Mouse (Mus musculus): ENCODE measurements around the gene Cd163. TPM values are rescaled to one million over a fixed set of nuclear protein-coding genes. Genes with fewer than 3 reads are reported as not detected.

Gene Cd163
- polyA plus RNA-seq, 1 experiment from 2014 or later, result 1.6 TPM

DNA sequence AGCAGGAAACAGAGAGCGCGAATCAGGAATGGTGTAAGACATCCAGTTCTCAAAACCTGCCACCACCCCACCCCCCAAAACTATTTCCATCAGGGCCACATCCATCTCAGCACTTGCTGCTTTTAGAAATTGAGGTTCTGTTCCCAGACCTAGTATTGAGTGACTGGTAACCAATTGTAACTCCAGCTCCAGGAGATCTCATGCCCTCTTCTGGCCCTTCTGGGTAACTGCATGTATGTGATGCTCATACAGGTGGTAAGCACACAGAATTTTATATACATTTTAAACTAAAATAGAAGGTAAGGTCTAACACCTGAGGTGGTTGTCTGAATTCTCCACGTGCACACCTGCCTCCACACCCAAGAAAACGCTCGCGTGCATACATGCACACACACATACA lies 42.2 kb downstream of the Cd163 start:
- no peak for DNase-seq (ENCODE audit: low spot score)
- Histone ChIP-seq H3K36me3 (ENCODE audit: control insufficient read depth, insufficient read depth, low read length) (no peaks in the 10 kb centered on the region), H3K27ac (replicated peaks) (no peak overlapping the region), H3K4me2 (replicated peaks; ENCODE audit: low read depth) (no peak overlapping the region), H3K9ac (ENCODE audit: low read length) (no peak overlapping the region), H3K4me1 (replicated peaks; ENCODE audit: control insufficient read depth, insufficient read depth) (no peaks in the 10 kb centered on the region), H3K4me3 (ENCODE audit: low read depth, low read length) (no peak overlapping the region), H3K9me3 (ENCODE audit: control insufficient read depth, low read length) (no peaks in the 10 kb centered on the region), H3K27me3 (ENCODE audit: control insufficient read depth, insufficient read depth, low read length) (no peaks in the 10 kb centered on the region)
- ATAC-seq (ENCODE audit: low FRiP score, low TSS enrichment), result no peak
- 80% methylated on average over 6 of the region's 6 CpGs for WGBS
- TF ChIP-seq EP300 (optimal IDR thresholded peaks at IDR 0.05), result no peak
- peak; percentile 31; the same call in 1 of the 2 replicates for TF ChIP-seq CTCF (IDR thresholded peaks at IDR 0.05; ENCODE audit: low read depth)

DNA sequence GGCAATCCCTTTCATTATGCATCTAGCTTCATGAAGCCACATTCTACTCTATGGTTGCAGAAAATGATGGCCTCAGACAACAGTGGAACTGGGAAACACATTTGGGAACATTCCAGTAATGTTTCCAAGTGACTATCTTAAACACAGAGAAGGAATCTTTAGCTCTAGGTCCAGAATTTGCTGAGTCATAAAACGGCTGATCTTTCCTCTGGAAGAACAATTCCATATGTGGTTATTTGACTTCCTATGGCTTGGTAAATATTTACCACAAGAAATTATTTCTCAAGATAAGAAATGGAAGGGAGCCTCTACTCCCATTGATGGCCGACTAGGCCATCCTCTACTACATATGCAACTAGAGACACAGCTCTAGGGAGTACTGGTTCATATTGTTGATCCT lies 48.8 kb downstream of the Cd163 start:
- TF ChIP-seq EP300 (optimal IDR thresholded peaks at IDR 0.05) (no peak), CTCF (IDR thresholded peaks at IDR 0.05; ENCODE audit: low read depth) (no peak)
- no peaks in the 10 kb centered on the region for H3K9me3 ChIP-seq (ENCODE audit: control insufficient read depth, low read length)
- no peak overlapping the region for H3K27ac ChIP-seq (replicated peaks)
- DNase-seq (ENCODE audit: low spot score), result no peak
- H3K36me3 ChIP-seq (ENCODE audit: control insufficient read depth, insufficient read depth, low read length), result no peaks in the 10 kb centered on the region
- H3K4me1 ChIP-seq (replicated peaks; ENCODE audit: control insufficient read depth, insufficient read depth), result no peaks in the 10 kb centered on the region
- no peak overlapping the region for H3K9ac ChIP-seq (ENCODE audit: low read length)
- no peak overlapping the region for H3K4me3 ChIP-seq (ENCODE audit: low read depth, low read length)
- 58% methylated on average over 2 of the region's 2 CpGs for WGBS
- H3K27me3 ChIP-seq (ENCODE audit: control insufficient read depth, insufficient read depth, low read length), result no peaks in the 10 kb centered on the region
- no peak overlapping the region for H3K4me2 ChIP-seq (replicated peaks; ENCODE audit: low read depth)
- no peak for ATAC-seq (ENCODE audit: low FRiP score, low TSS enrichment)

DNA sequence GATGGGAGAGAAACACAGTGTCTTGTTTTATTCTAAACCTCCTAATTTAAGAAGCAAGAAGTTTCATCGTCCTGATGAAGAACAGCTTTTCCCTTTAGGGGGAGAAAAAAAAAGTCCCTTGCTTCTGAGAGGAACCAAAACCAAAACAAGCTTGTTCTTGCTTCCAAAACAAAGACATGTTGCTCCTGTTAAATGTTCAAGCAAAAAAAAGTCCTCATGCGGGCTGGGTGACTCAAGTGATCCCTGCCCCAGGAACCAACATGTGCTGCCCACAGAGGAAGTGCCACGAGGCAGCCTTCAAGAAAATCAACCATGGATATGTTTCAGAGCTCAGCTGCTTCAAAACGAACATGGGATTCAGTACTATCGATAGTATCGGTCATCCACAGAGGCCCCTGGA lies 54.5 kb downstream of the Cd163 start:
- Histone ChIP-seq H3K36me3 (ENCODE audit: control insufficient read depth, insufficient read depth, low read length) (no peaks in the 10 kb centered on the region), H3K9me3 (ENCODE audit: control insufficient read depth, low read length) (no peaks in the 10 kb centered on the region), H3K9ac (ENCODE audit: low read length) (no peak overlapping the region), H3K4me2 (replicated peaks; ENCODE audit: low read depth) (no peak overlapping the region), H3K4me1 (replicated peaks; ENCODE audit: control insufficient read depth, insufficient read depth) (no peaks in the 10 kb centered on the region), H3K27ac (replicated peaks) (no peak overlapping the region), H3K27me3 (ENCODE audit: control insufficient read depth, insufficient read depth, low read length) (no peaks in the 10 kb centered on the region), H3K4me3 (ENCODE audit: low read depth, low read length) (no peak overlapping the region)
- 81% methylated on average over 6 of the region's 6 CpGs for WGBS
- ATAC-seq (ENCODE audit: low FRiP score, low TSS enrichment) (no peak), DNase-seq (ENCODE audit: low spot score) (no peak)
- TF ChIP-seq CTCF (IDR thresholded peaks at IDR 0.05; ENCODE audit: low read depth), result no peak
- TF ChIP-seq EP300 (optimal IDR thresholded peaks at IDR 0.05), result no peak

DNA sequence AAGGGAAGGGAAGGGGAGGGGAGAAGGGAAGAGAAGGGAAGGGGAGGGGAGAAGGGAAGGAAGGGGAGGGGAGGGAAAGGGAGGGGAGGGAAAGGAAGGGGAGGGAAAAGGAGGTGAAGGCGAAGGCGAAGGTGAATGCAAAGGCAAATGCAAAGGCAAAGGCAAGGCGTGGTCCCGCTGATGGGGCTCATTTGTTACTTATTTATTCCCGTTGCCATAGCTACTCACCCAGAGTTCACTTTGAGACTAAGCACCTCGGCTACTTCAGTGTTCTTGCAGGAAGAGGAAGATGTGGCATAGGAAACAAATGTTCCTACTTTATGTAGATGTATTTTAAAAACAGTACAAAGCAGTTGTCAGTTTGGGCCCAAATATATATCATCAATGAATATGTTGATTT lies 56.1 kb downstream of the Cd163 start:
- WGBS, result 48% methylated on average over 6 of the region's 6 CpGs

DNA sequence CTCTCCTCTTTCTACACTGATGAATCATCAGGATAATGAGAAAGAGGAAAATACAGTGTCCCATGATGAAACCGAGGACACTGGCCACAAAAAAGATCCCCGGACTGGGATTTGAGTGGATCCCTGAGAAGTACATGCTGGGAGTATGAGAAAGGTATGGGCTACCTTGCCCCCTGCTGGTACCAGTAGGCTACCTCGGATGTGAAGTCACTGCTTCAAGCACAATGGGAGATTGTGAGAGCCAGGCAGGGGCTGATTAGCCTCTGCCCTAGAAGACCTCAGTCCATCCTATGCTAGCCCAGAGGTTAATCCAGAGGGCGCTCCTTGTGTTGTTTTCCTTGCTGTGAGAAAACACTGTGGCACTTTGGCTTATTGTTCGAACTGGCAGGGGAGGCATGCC lies 59.9 kb downstream of the Cd163 start:
- no peak for TF ChIP-seq EP300 (optimal IDR thresholded peaks at IDR 0.05)
- TF ChIP-seq CTCF (IDR thresholded peaks at IDR 0.05; ENCODE audit: low read depth), result peak; percentile 29; the same call in 1 of the 2 replicates
- Histone ChIP-seq H3K27ac (replicated peaks) (no peak overlapping the region), H3K4me1 (replicated peaks; ENCODE audit: control insufficient read depth, insufficient read depth) (no peaks in the 10 kb centered on the region), H3K9ac (ENCODE audit: low read length) (no peak overlapping the region), H3K4me3 (ENCODE audit: low read depth, low read length) (no peak overlapping the region), H3K4me2 (replicated peaks; ENCODE audit: low read depth) (no peak overlapping the region), H3K9me3 (ENCODE audit: control insufficient read depth, low read length) (no peaks in the 10 kb centered on the region), H3K36me3 (ENCODE audit: control insufficient read depth, insufficient read depth, low read length) (no peaks in the 10 kb centered on the region), H3K27me3 (ENCODE audit: control insufficient read depth, insufficient read depth, low read length) (no peaks in the 10 kb centered on the region)
- 56% methylated on average over 5 of the region's 5 CpGs for WGBS
- DNase-seq (ENCODE audit: low spot score) (no peak), ATAC-seq (ENCODE audit: low FRiP score, low TSS enrichment) (no peak)

More for the DNA sequence above, 56.1 kb downstream of the Cd163 start:
- Histone ChIP-seq H3K9me3 (ENCODE audit: control insufficient read depth, low read length) (no peaks in the 10 kb centered on the region), H3K27me3 (ENCODE audit: control insufficient read depth, insufficient read depth, low read length) (no peaks in the 10 kb centered on the region), H3K4me1 (replicated peaks; ENCODE audit: control insufficient read depth, insufficient read depth) (no peaks in the 10 kb centered on the region), H3K4me2 (replicated peaks; ENCODE audit: low read depth) (no peak overlapping the region), H3K4me3 (ENCODE audit: low read depth, low read length) (no peak overlapping the region), H3K36me3 (ENCODE audit: control insufficient read depth, insufficient read depth, low read length) (no peaks in the 10 kb centered on the region), H3K27ac (replicated peaks) (no peak overlapping the region), H3K9ac (ENCODE audit: low read length) (no peak overlapping the region)
- ATAC-seq (ENCODE audit: low FRiP score, low TSS enrichment) (no peak), DNase-seq (ENCODE audit: low spot score) (no peak)
- no peak for TF ChIP-seq EP300 (optimal IDR thresholded peaks at IDR 0.05)

DNA sequence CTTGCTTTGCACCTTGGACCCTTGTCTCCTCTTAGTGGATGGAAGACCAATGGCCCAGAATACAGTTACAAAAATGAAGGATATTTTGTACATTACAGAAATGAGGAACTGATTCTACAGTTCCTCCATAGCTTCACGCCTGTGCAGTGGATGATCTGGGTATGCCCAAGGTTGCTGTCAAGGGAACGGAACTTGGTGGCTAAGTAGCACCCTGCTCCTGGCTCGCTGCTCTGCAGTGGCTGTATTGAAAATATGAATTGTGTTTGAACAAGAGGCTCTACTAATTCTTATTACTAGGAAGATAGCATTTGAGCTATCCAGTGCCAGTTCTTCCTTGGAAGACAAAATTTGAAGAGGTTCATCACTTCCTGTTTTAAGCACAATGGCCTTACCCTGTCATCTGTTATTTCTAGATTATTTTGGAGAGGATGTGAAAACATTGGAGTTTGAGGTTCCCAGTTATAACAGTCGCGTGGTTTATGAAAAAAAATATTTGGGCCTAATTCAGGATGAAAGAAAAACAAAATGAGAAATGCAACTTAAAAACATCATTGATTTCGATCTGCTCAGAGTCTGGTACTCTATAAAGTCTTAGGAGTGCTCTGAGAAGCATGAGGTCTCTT lies 69.2 kb downstream of the Cd163 start:
- 83% methylated on average over 6 of the region's 6 CpGs for WGBS
- TF ChIP-seq EP300 (optimal IDR thresholded peaks at IDR 0.05) (no peak), CTCF (IDR thresholded peaks at IDR 0.05; ENCODE audit: low read depth) (no peak)
- no peak for DNase-seq (ENCODE audit: low spot score)
- Histone ChIP-seq H3K27ac (replicated peaks) (no peak overlapping the region), H3K36me3 (ENCODE audit: control insufficient read depth, insufficient read depth, low read length) (no peaks in the 10 kb centered on the region), H3K9me3 (ENCODE audit: control insufficient read depth, low read length) (no peaks in the 10 kb centered on the region), H3K4me1 (replicated peaks; ENCODE audit: control insufficient read depth, insufficient read depth) (no peaks in the 10 kb centered on the region), H3K27me3 (ENCODE audit: control insufficient read depth, insufficient read depth, low read length) (no peaks in the 10 kb centered on the region), H3K4me3 (ENCODE audit: low read depth, low read length) (no peak overlapping the region), H3K4me2 (replicated peaks; ENCODE audit: low read depth) (no peak overlapping the region), H3K9ac (ENCODE audit: low read length) (no peak overlapping the region)
- no peak for ATAC-seq (ENCODE audit: low FRiP score, low TSS enrichment)

All from stomach, postnatal 0 days (tissue).